Mouse (Mus musculus): ENCODE measurements around the gene Soat1. TPM values are rescaled to one million over a fixed set of nuclear protein-coding genes. Genes with fewer than 3 reads are reported as not detected.
"Not testable (repeated sequence)": the region's sequence is repeated elsewhere in the genome, so short reads cannot be mapped to it uniquely, and the experiment has no call there.

Gene Soat1
- total RNA-seq, 2 experiments from 2014 or later, result 24.8 to 32.1 TPM

GRCm38 (mm10) chr1:156437016-156437708 lies 37.0 kb downstream of the Soat1 start:
- ATAC-seq (replicated peaks; ENCODE audit: low FRiP score, poor library complexity, severe bottlenecking), result no peak

- ATAC-seq (replicated peaks; ENCODE audit: low FRiP score, poor library complexity, severe bottlenecking), result no peak
These were observed 40.6 kb downstream of the Soat1 start for GRCm38 (mm10) chr1:156433497-156433896.

GRCm38 (mm10) chr1:156432498-156432897 lies 41.6 kb downstream of the Soat1 start:
- ATAC-seq (replicated peaks; ENCODE audit: low FRiP score, poor library complexity, severe bottlenecking), result no peak

GRCm38 (mm10) chr1:156428434-156428833 lies 45.7 kb downstream of the Soat1 start:
- ATAC-seq (replicated peaks; ENCODE audit: low FRiP score, poor library complexity, severe bottlenecking), result no peak

GRCm38 (mm10) chr1:156425746-156426145 lies 48.4 kb downstream of the Soat1 start:
- no peak for ATAC-seq (replicated peaks; ENCODE audit: low FRiP score, poor library complexity, severe bottlenecking)

GRCm38 (mm10) chr1:156424054-156424453 lies 50.1 kb downstream of the Soat1 start:
- ATAC-seq (replicated peaks; ENCODE audit: low FRiP score, poor library complexity, severe bottlenecking), result no peak

- ATAC-seq (replicated peaks; ENCODE audit: low FRiP score, poor library complexity, severe bottlenecking), result no peak
These were observed 50.6 kb downstream of the Soat1 start for GRCm38 (mm10) chr1:156423493-156423892.

GRCm38 (mm10) chr1:156422856-156423255 lies 51.3 kb downstream of the Soat1 start:
- no peak for ATAC-seq (replicated peaks; ENCODE audit: low FRiP score, poor library complexity, severe bottlenecking)

GRCm38 (mm10) chr1:156420671-156421297 lies 53.3 kb downstream of the Soat1 start, which contains the start of gene Axdnd1:
TSS of gene Axdnd1 (minus strand) at chr1:156421159.
- ATAC-seq (replicated peaks; ENCODE audit: low FRiP score, poor library complexity, severe bottlenecking), result peak; percentile 93

GRCm38 (mm10) chr1:156418170-156418569 lies 56.0 kb downstream of the Soat1 start:
- no peak for ATAC-seq (replicated peaks; ENCODE audit: low FRiP score, poor library complexity, severe bottlenecking)

GRCm38 (mm10) chr1:156408521-156408920 lies 65.6 kb downstream of the Soat1 start:
- no peak for ATAC-seq (replicated peaks; ENCODE audit: low FRiP score, poor library complexity, severe bottlenecking)

GRCm38 (mm10) chr1:156408004-156408403 lies 66.1 kb downstream of the Soat1 start:
- ATAC-seq (replicated peaks; ENCODE audit: low FRiP score, poor library complexity, severe bottlenecking), result no peak

- ATAC-seq (replicated peaks; ENCODE audit: low FRiP score, poor library complexity, severe bottlenecking), result no peak
These were observed 70.9 kb downstream of the Soat1 start for GRCm38 (mm10) chr1:156403251-156403650.

GRCm38 (mm10) chr1:156402491-156402890 lies 71.6 kb downstream of the Soat1 start:
- ATAC-seq (replicated peaks; ENCODE audit: low FRiP score, poor library complexity, severe bottlenecking), result no peak

GRCm38 (mm10) chr1:156400159-156400558 lies 74.0 kb downstream of the Soat1 start:
- ATAC-seq (replicated peaks; ENCODE audit: low FRiP score, poor library complexity, severe bottlenecking), result not testable (repeated sequence)

- ATAC-seq (replicated peaks; ENCODE audit: low FRiP score, poor library complexity, severe bottlenecking), result no peak
These were observed 81.0 kb downstream of the Soat1 start for GRCm38 (mm10) chr1:156393148-156393547.

GRCm38 (mm10) chr1:156386880-156387279 lies 87.3 kb downstream of the Soat1 start:
- ATAC-seq (replicated peaks; ENCODE audit: low FRiP score, poor library complexity, severe bottlenecking), result peak; percentile 90

- 0 out of 2 replicates have a peak, but pooled peaks have one; percentile 37 for ATAC-seq (replicated peaks; ENCODE audit: low FRiP score, poor library complexity, severe bottlenecking)
These were observed 87.9 kb downstream of the Soat1 start for GRCm38 (mm10) chr1:156386232-156386631.

- no peak for ATAC-seq (replicated peaks; ENCODE audit: low FRiP score, poor library complexity, severe bottlenecking)
These were observed 92.9 kb downstream of the Soat1 start for GRCm38 (mm10) chr1:156381217-156381616.
